Mouse (Mus musculus): ENCODE measurements around the gene Ugdh. TPM values are rescaled to one million over a fixed set of nuclear protein-coding genes. Genes with fewer than 3 reads are reported as not detected.
A peak's percentile ranks its signal among the peaks of the same experiment; 100 is the strongest.

Gene Ugdh
- total and polyA plus RNA-seq, 2 experiments from 2014 or later: 17.4 to 28.7 TPM

- Histone ChIP-seq H3K9ac (replicated peaks; ENCODE audit: low read length, poor library complexity, severe bottlenecking) (no peak overlapping the region), H3K4me3 (ENCODE audit: low read depth, low read length) (no peak overlapping the region), H3K27me3 (ENCODE audit: insufficient read depth, low read length) (no peaks in the 10 kb centered on the region), H3K27ac (ENCODE audit: low read depth, low read length) (no peak overlapping the region), H3K36me3 (ENCODE audit: insufficient read depth, low read length) (peaks cover 45% of the 10 kb centered on the region), H3K4me2 (ENCODE audit: low read depth, low read length, poor library complexity, severe bottlenecking) (no peak overlapping the region), H3K4me1 (ENCODE audit: insufficient read depth, low read length) (no peaks in the 10 kb centered on the region), H3K9me3 (ENCODE audit: low read length) (no peaks in the 10 kb centered on the region)
- ATAC-seq (ENCODE audit: low FRiP score) (peak; percentile 76), DNase-seq (ENCODE audit: low spot score) (peak; percentile 78)
- TF ChIP-seq CTCF (IDR thresholded peaks at IDR 0.05): peak; percentile 98
- 24% methylated on average over 2 of the region's 2 CpGs for WGBS
These were observed 34.3 kb downstream of the Ugdh start for GRCm38 (mm10) chr5:65401251-65401994.

GRCm38 (mm10) chr5:65394425-65394824 lies 41.3 kb downstream of the Ugdh start:
- Histone ChIP-seq H3K27me3 (ENCODE audit: insufficient read depth, low read length) (no peaks in the 10 kb centered on the region), H3K4me2 (ENCODE audit: low read depth, low read length, poor library complexity, severe bottlenecking) (no peak overlapping the region), H3K4me3 (ENCODE audit: low read depth, low read length) (no peak overlapping the region), H3K36me3 (ENCODE audit: insufficient read depth, low read length) (peaks cover 5% of the 10 kb centered on the region), H3K4me1 (ENCODE audit: insufficient read depth, low read length) (no peaks in the 10 kb centered on the region), H3K27ac (ENCODE audit: low read depth, low read length) (no peak overlapping the region), H3K9me3 (ENCODE audit: low read length) (no peaks in the 10 kb centered on the region), H3K9ac (replicated peaks; ENCODE audit: low read length, poor library complexity, severe bottlenecking) (no peak overlapping the region)
- no peak for TF ChIP-seq CTCF (IDR thresholded peaks at IDR 0.05)
- DNase-seq (ENCODE audit: low spot score) (no peak), ATAC-seq (ENCODE audit: low FRiP score) (no peak)
- WGBS: 95% methylated on average over 7 of the region's 7 CpGs

DNA sequence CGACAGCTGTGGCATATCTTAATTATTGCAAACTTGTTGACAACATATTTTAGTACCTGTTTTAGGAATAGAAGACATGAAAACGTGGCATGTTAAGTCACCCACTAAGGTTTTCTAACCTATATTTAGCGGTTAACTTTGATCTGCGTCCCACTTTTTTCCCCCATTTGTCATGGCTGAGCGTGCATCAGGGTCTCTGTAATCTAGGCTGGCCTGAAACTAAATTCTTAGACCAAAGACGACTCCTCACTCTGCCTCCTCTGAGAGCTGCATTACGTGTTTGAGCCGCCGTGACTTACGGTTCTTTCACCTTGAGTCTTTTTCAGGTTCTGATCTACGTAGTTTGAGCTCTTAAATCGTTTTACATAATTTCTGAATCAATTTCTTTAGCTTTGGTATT lies 44.0 kb downstream of the Ugdh start:
- TF ChIP-seq CTCF (IDR thresholded peaks at IDR 0.05): no peak
- H3K4me3 ChIP-seq (ENCODE audit: low read depth, low read length): peak overlapping the region; percentile 91
- DNase-seq (ENCODE audit: low spot score): peak; percentile 41
- peak overlapping the region; percentile 99 for H3K9ac ChIP-seq (replicated peaks; ENCODE audit: low read length, poor library complexity, severe bottlenecking)
- no peaks in the 10 kb centered on the region for H3K27me3 ChIP-seq (ENCODE audit: insufficient read depth, low read length)
- no peaks in the 10 kb centered on the region for H3K9me3 ChIP-seq (ENCODE audit: low read length)
- H3K36me3 ChIP-seq (ENCODE audit: insufficient read depth, low read length): peaks cover 13% of the 10 kb centered on the region
- peak; percentile 76 for ATAC-seq (ENCODE audit: low FRiP score)
- peak overlapping the region; percentile 97 for H3K27ac ChIP-seq (ENCODE audit: low read depth, low read length)
- no peaks in the 10 kb centered on the region for H3K4me1 ChIP-seq (ENCODE audit: insufficient read depth, low read length)
- peak overlapping the region; percentile 52 for H3K4me2 ChIP-seq (ENCODE audit: low read depth, low read length, poor library complexity, severe bottlenecking)
- WGBS: 3% methylated on average over 12 of the region's 12 CpGs

- H3K9ac ChIP-seq (replicated peaks; ENCODE audit: low read length, poor library complexity, severe bottlenecking): peak within 1 kb of the TSS; percentile 99
- H3K4me3 ChIP-seq (ENCODE audit: low read depth, low read length): peak within 1 kb of the TSS; percentile 91
- H3K4me2 ChIP-seq (ENCODE audit: low read depth, low read length, poor library complexity, severe bottlenecking): peak within 1 kb of the TSS; percentile 67
- peak within 1 kb of the TSS; percentile 97 for H3K27ac ChIP-seq (ENCODE audit: low read depth, low read length)
- H3K9me3 ChIP-seq (ENCODE audit: low read length): no peaks in the 10 kb centered on the region
- DNase-seq (ENCODE audit: low spot score) (peak; percentile 99), ATAC-seq (ENCODE audit: low FRiP score) (peak; percentile 98)
- no peak for TF ChIP-seq CTCF (IDR thresholded peaks at IDR 0.05)
- H3K4me1 ChIP-seq (ENCODE audit: insufficient read depth, low read length): no peaks in the 10 kb centered on the region
- peaks cover 13% of the 10 kb centered on the region for H3K36me3 ChIP-seq (ENCODE audit: insufficient read depth, low read length)
- H3K27me3 ChIP-seq (ENCODE audit: insufficient read depth, low read length): no peaks in the 10 kb centered on the region
- under 1% methylated on average over 83 of the region's 83 CpGs for WGBS
These were observed 44.8 kb downstream of the Ugdh start, which contains the start of the genes Rpl9 and Lias for GRCm38 (mm10) chr5:65390648-65391644. Rpl9 (minus strand) TSS chr5:65391444. Lias (plus strand) TSS chr5:65391497.

GRCm38 (mm10) chr5:65387008-65387867 lies 48.5 kb downstream of the Ugdh start:
- WGBS: 82% methylated on average over 6 of the region's 6 CpGs
- H3K4me2 ChIP-seq (ENCODE audit: low read depth, low read length, poor library complexity, severe bottlenecking): no peak overlapping the region
- no peaks in the 10 kb centered on the region for H3K4me1 ChIP-seq (ENCODE audit: insufficient read depth, low read length)
- no peaks in the 10 kb centered on the region for H3K27me3 ChIP-seq (ENCODE audit: insufficient read depth, low read length)
- no peak overlapping the region for H3K4me3 ChIP-seq (ENCODE audit: low read depth, low read length)
- H3K36me3 ChIP-seq (ENCODE audit: insufficient read depth, low read length): peaks cover 13% of the 10 kb centered on the region
- H3K27ac ChIP-seq (ENCODE audit: low read depth, low read length): no peak overlapping the region
- DNase-seq (ENCODE audit: low spot score) (no peak), ATAC-seq (ENCODE audit: low FRiP score) (no peak)
- H3K9me3 ChIP-seq (ENCODE audit: low read length): no peaks in the 10 kb centered on the region
- TF ChIP-seq CTCF (IDR thresholded peaks at IDR 0.05): no peak
- no peak overlapping the region for H3K9ac ChIP-seq (replicated peaks; ENCODE audit: low read length, poor library complexity, severe bottlenecking)

Data from midbrain, postnatal 0 days (tissue).